Mouse (Mus musculus): ENCODE results near the gene Rpusd4. TPM values are rescaled to one million over a fixed set of nuclear protein-coding genes. Genes with fewer than 3 reads are reported as not detected.

Gene Rpusd4
- total and polyA plus RNA-seq, 2 experiments from 2014 or later: 12.6 to 14.1 TPM

DNA sequence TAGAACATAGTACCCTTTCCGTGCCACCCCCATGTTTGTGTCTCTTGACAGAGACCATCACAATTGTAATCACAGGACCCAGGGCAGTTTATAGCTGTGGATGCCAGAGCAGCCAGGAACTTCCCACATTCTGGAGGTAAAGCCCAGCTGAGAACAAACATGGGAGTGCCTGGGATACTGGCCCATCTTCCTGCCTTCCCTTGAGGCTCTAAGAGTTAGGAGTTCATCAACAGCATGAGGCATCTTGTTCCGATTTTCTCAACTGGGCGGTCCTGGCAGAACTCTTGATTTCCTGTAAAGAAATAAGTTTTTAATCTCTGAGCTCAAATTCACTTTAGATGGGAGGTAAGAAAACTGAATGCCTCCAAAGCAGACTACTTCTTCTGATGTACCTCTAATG lies 34.5 kb downstream of the Rpusd4 start:
- WGBS: 80% methylated on average over 3 of the region's 3 CpGs
- ATAC-seq (ENCODE audit: insufficient read depth, low read depth): no peak
- Histone ChIP-seq H3K4me1 (ENCODE audit: control insufficient read depth, insufficient read depth) (no peaks in the 10 kb centered on the region), H3K9me3 (replicated peaks; ENCODE audit: control insufficient read depth, low read length) (no peaks in the 10 kb centered on the region; the same call in 1 of the 2 replicates), H3K4me3 (ENCODE audit: low read depth, low read length) (no peak overlapping the region), H3K27me3 (ENCODE audit: control insufficient read depth, insufficient read depth, low read length) (no peaks in the 10 kb centered on the region), H3K36me3 (replicated peaks; ENCODE audit: control insufficient read depth, insufficient read depth, low read length) (no peaks in the 10 kb centered on the region), H3K4me2 (ENCODE audit: low read depth, low read length) (no peak overlapping the region), H3K27ac (ENCODE audit: low read depth) (no peak overlapping the region), H3K9ac (replicated peaks; ENCODE audit: low read depth, low read length) (no peak overlapping the region)
- no peak for DNase-seq (ENCODE audit: low spot score)
- TF ChIP-seq EP300 (IDR thresholded peaks at IDR 0.05; ENCODE audit: low read depth): no peak

- DNase-seq (ENCODE audit: low spot score): no peak
- TF ChIP-seq CTCF (IDR thresholded peaks at IDR 0.05; ENCODE audit: low read depth): no peak
- no peak for TF ChIP-seq EP300 (IDR thresholded peaks at IDR 0.05; ENCODE audit: low read depth)
Observed at GRCm38 (mm10) chr9:35307461-35307860, 39.8 kb downstream of the Rpusd4 start.

DNA sequence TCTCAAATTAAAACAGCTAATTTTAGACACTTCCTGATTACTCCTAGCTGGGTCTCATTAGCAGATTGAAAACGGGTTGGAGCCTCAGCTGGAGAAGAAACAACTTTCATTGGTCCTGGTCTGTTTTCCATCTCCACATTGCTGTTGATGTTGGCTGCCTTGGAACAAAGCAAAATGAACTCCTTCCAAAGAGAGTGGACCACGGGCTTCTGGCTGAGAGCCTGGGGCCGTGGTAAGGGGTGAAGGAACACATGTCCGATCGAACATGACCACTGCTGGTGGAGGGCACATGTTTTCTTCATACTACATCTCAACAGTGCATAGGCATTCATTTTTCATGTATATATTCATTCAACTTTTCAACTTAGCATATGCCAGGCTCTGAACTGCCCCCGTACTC lies 42.7 kb downstream of the Rpusd4 start:
- H3K36me3 ChIP-seq (replicated peaks; ENCODE audit: control insufficient read depth, insufficient read depth, low read length): no peaks in the 10 kb centered on the region
- H3K4me2 ChIP-seq (ENCODE audit: low read depth, low read length): no peak overlapping the region
- 0 out of 2 replicates have a peak, but pooled peaks cover 9% of the 10 kb centered on the region for H3K4me1 ChIP-seq (ENCODE audit: control insufficient read depth, insufficient read depth)
- ATAC-seq (ENCODE audit: insufficient read depth, low read depth) (no peak), DNase-seq (ENCODE audit: low spot score) (no peak)
- no peaks in the 10 kb centered on the region for H3K27me3 ChIP-seq (ENCODE audit: control insufficient read depth, insufficient read depth, low read length)
- H3K4me3 ChIP-seq (ENCODE audit: low read depth, low read length): no peak overlapping the region
- WGBS: 58% methylated on average over 6 of the region's 6 CpGs
- H3K27ac ChIP-seq (ENCODE audit: low read depth): no peak overlapping the region
- no peak for TF ChIP-seq EP300 (IDR thresholded peaks at IDR 0.05; ENCODE audit: low read depth)
- TF ChIP-seq CTCF (IDR thresholded peaks at IDR 0.05; ENCODE audit: low read depth): no peak
- H3K9ac ChIP-seq (replicated peaks; ENCODE audit: low read depth, low read length): no peak overlapping the region
- no peaks in the 10 kb centered on the region for H3K9me3 ChIP-seq (replicated peaks; ENCODE audit: control insufficient read depth, low read length)

More at GRCm38 (mm10) chr9:35307461-35307860, 39.8 kb downstream of the Rpusd4 start:
- Histone ChIP-seq H3K9ac (replicated peaks; ENCODE audit: low read depth, low read length) (no peak overlapping the region), H3K4me3 (ENCODE audit: low read depth, low read length) (no peak overlapping the region), H3K27ac (ENCODE audit: low read depth) (no peak overlapping the region), H3K36me3 (replicated peaks; ENCODE audit: control insufficient read depth, insufficient read depth, low read length) (no peaks in the 10 kb centered on the region), H3K4me1 (ENCODE audit: control insufficient read depth, insufficient read depth) (0 out of 2 replicates have a peak, but pooled peaks cover 4% of the 10 kb centered on the region), H3K27me3 (ENCODE audit: control insufficient read depth, insufficient read depth, low read length) (no peaks in the 10 kb centered on the region), H3K9me3 (replicated peaks; ENCODE audit: control insufficient read depth, low read length) (no peaks in the 10 kb centered on the region), H3K4me2 (ENCODE audit: low read depth, low read length) (no peak overlapping the region)
- WGBS: 74% methylated on average over 7 of the region's 7 CpGs
- ATAC-seq (ENCODE audit: insufficient read depth, low read depth): no peak

DNA sequence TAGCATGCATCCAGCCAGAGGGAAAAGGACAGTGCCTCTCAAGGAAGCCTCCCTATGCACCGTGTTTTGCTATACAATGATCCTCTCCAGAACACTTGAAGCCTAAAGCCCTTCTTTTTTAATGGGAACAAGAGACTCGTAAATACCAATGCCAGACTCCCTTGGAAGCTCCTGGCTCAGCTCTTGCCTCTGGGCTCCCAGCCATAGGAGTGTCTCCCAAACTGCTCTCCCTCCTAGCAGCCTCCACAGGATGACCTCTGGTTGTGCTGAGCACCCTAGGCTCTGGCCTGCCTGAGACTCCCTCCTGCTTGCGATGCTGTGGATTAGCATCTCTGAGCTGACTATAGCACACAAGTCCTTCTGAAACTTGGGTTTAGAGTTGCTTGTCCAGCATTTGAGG lies 44.9 kb downstream of the Rpusd4 start:
- TF ChIP-seq EP300 (IDR thresholded peaks at IDR 0.05; ENCODE audit: low read depth) (no peak), CTCF (IDR thresholded peaks at IDR 0.05; ENCODE audit: low read depth) (no peak)
- Histone ChIP-seq H3K27ac (ENCODE audit: low read depth) (no peak overlapping the region), H3K4me2 (ENCODE audit: low read depth, low read length) (no peak overlapping the region), H3K27me3 (ENCODE audit: control insufficient read depth, insufficient read depth, low read length) (no peaks in the 10 kb centered on the region), H3K36me3 (replicated peaks; ENCODE audit: control insufficient read depth, insufficient read depth, low read length) (no peaks in the 10 kb centered on the region), H3K4me1 (ENCODE audit: control insufficient read depth, insufficient read depth) (0 out of 2 replicates have a peak, but pooled peaks cover 9% of the 10 kb centered on the region), H3K4me3 (ENCODE audit: low read depth, low read length) (no peak overlapping the region), H3K9me3 (replicated peaks; ENCODE audit: control insufficient read depth, low read length) (no peaks in the 10 kb centered on the region), H3K9ac (replicated peaks; ENCODE audit: low read depth, low read length) (no peak overlapping the region)
- DNase-seq (ENCODE audit: low spot score): no peak
- no peak for ATAC-seq (ENCODE audit: insufficient read depth, low read depth)
- WGBS: 47% methylated on average over 3 of the region's 3 CpGs

GRCm38 (mm10) chr9:35313601-35314000 lies 45.9 kb downstream of the Rpusd4 start:
- no peaks in the 10 kb centered on the region for H3K27me3 ChIP-seq (ENCODE audit: control insufficient read depth, insufficient read depth, low read length)
- ATAC-seq (ENCODE audit: insufficient read depth, low read depth) (no peak), DNase-seq (ENCODE audit: low spot score) (no peak)
- TF ChIP-seq EP300 (IDR thresholded peaks at IDR 0.05; ENCODE audit: low read depth) (no peak), CTCF (IDR thresholded peaks at IDR 0.05; ENCODE audit: low read depth) (no peak)
- 0 out of 2 replicates have a peak, but pooled peaks cover 9% of the 10 kb centered on the region for H3K4me1 ChIP-seq (ENCODE audit: control insufficient read depth, insufficient read depth)
- H3K4me2 ChIP-seq (ENCODE audit: low read depth, low read length): no peak overlapping the region
- H3K4me3 ChIP-seq (ENCODE audit: low read depth, low read length): no peak overlapping the region
- H3K9ac ChIP-seq (replicated peaks; ENCODE audit: low read depth, low read length): no peak overlapping the region
- no peak overlapping the region for H3K27ac ChIP-seq (ENCODE audit: low read depth)
- no peaks in the 10 kb centered on the region for H3K36me3 ChIP-seq (replicated peaks; ENCODE audit: control insufficient read depth, insufficient read depth, low read length)
- H3K9me3 ChIP-seq (replicated peaks; ENCODE audit: control insufficient read depth, low read length): no peaks in the 10 kb centered on the region
- 24% methylated on average over 4 of the region's 4 CpGs for WGBS

DNA sequence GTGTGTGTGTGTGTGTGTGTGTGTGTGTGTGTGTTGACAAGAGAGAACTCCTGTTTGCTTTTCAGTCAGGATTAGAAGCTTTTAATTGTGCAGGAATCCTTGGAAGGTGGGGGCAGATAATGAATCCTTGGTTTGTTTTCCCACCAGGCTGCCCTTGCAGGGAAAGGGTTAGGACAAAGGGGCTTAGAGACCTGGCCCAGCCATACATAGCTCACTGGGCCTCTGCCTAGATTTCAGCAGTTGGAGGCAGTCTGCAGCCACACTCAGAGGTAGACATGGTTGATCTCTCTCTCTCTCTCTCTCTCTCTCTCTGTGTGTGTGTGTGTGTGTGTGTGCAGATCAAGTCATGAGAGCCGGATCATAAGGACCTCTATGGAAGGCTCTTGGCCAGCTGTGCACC lies 46.6 kb downstream of the Rpusd4 start:
- Histone ChIP-seq H3K9ac (replicated peaks; ENCODE audit: low read depth, low read length) (no peak overlapping the region), H3K4me1 (ENCODE audit: control insufficient read depth, insufficient read depth) (0 out of 2 replicates have a peak, but pooled peaks cover 9% of the 10 kb centered on the region)

More for the DNA sequence above, 46.6 kb downstream of the Rpusd4 start:
- WGBS: 63% methylated on average over 1 of the region's 1 CpGs
- H3K9me3 ChIP-seq (replicated peaks; ENCODE audit: control insufficient read depth, low read length): no peaks in the 10 kb centered on the region
- H3K4me2 ChIP-seq (ENCODE audit: low read depth, low read length): no peak overlapping the region
- H3K27ac ChIP-seq (ENCODE audit: low read depth): no peak overlapping the region
- no peak overlapping the region for H3K4me3 ChIP-seq (ENCODE audit: low read depth, low read length)
- H3K36me3 ChIP-seq (replicated peaks; ENCODE audit: control insufficient read depth, insufficient read depth, low read length): no peaks in the 10 kb centered on the region
- TF ChIP-seq CTCF (IDR thresholded peaks at IDR 0.05; ENCODE audit: low read depth) (no peak), EP300 (IDR thresholded peaks at IDR 0.05; ENCODE audit: low read depth) (no peak)
- DNase-seq (ENCODE audit: low spot score): no peak
- no peaks in the 10 kb centered on the region for H3K27me3 ChIP-seq (ENCODE audit: control insufficient read depth, insufficient read depth, low read length)
- ATAC-seq (ENCODE audit: insufficient read depth, low read depth): no peak

All from heart, postnatal 0 days (tissue).